Mouse (Mus musculus) c-Kit-positive CD71-positive TER-119-negative erythroid progenitor cells, embryonic 14.5 days (primary cell): Measurements from ENCODE around the gene Lactb.

ENCODE experiments used
- DNase-seq: peaks from one replicate; pipeline ENCODE4 v3.0.0-alpha.2; 2013; ENCODE audit warnings: low read depth

Lactb gene

DNA sequence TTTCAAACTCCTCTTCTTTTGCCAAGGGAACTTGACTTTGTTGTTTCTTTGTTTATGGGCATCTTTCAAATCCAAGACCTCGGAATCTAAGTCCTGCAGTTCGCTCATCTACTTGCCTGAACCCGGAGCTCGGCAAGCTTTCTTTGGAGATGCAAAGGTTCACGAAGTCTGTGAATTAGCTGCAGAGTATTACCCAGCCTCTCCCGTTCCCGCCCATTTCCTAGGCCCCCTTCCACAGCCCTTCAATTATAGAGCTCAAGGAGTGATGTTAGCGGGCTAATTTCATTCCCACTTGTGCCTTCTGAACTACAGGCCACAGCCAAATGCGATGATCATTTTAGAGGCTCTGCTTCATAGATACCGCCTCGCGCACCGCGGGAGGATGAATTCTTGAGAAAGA is 55.3 kb downstream of the Lactb start:
- no peak for DNase-seq

DNA sequence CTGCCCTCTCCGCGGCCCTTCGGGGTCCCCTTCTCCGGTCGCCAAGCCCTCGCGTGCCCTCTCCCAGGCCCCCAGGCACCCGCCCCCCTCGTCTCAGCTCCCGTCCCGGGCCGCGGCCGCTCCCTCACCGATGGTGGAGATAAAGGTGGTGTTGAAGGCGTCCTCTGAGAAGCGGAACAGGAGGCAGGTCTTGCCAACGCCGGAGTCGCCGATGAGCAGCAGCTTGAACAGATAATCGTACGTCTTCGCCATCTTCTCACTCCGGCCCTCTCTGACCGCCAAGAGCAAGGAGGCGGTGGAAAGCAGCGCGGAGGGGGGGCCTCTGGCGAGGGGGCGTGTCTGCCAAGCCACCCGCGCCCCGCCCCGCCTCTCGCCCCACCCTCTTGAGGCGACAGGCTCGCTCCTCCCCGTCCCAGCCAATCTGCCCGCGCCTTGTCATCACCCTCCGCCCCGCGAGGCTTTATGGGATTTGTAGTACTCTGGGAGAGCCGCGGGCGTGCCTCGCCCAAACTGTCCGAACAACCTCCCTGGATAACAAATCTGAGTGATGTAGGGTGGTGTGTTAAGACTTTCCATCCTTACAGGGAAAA is 55.8 kb downstream of the Lactb start, which contains the start of gene Rab8b:
TSS of gene Rab8b (minus strand) at position 306 of the 590 bp plus-strand sequence.
- peak; percentile 97 for DNase-seq

DNA sequence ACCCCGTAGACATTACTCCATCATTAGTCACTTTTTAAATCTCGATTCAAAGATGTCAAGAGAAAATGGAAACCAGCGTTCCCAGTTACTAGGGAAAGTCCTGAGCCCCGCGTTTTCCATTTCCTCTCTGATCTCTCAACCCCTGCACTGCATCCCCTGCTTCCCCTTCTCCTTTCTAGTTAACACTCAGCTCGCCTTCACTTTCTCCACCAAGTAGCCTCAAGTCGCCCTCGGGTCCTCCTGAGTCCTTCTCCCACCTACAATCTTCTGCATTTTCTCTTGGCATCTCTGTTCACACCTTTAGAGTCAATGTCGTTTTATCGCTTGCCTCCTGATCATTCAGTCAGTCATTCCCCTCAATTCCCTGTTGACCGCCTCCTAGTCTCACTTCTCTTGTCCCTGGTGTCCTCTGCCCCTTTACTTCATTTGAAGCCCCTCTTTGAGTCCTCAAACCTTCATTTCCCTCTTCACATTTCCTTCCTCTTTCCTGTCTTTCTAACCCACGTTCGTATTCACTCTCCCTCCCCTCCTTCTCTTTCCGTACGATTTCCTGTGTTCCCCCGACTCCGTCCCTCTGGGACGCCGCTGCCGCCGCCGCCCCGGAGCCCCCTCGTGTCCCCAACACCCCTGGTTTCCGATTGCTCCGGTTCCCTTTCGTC is 56.5 kb downstream of the Lactb start:
- no peak for DNase-seq

DNA sequence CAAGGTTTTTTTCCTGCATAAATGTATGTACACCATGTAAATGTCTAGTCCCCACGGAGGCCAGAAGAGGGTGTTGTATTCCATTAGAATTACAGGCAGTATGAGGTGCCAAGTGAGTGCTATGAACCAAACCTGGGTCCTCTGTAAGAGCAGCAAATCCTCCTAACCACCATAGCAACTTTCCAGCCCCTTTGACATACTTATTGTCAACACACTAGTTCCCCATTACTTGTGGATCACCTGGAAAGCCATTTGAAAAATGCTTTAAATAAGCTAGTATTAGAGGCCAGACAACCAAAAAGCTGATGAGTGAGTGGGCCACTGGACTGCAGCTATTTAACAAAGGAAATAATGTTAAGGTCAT is 57.4 kb downstream of the Lactb start:
- no peak for DNase-seq

DNA sequence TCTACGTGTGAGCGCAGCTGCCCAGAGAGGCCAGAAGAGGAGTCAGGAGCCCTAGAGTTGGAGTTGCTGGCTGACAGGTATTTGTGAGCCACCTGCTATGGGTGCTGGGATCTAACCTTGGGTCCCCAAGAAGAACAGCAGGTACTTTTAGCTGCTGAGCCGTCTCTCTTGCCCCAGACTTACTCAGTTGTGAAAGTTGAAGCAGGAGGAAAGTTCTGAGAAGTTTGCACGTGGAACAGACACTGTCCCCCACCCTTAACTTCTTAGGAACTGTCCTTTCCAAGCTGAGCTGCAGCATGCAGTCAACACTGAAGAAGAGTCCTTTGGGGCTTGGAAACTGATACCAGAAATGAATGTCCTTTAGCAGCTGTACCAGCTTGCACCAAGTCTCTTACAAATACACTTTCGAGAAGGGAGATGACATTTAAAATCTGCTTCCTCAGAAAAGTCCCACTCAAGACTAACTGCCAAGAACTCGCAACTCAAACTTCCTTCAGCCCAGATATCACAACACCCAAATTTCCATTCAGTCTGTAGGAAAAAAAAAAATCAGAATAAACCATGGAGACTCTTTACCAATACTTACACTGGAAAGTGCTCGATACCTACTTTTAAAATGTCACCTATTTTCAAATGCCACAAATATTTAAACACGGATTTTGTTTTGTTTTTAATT is 57.9 kb downstream of the Lactb start:
- peak; percentile 30 for DNase-seq

DNA sequence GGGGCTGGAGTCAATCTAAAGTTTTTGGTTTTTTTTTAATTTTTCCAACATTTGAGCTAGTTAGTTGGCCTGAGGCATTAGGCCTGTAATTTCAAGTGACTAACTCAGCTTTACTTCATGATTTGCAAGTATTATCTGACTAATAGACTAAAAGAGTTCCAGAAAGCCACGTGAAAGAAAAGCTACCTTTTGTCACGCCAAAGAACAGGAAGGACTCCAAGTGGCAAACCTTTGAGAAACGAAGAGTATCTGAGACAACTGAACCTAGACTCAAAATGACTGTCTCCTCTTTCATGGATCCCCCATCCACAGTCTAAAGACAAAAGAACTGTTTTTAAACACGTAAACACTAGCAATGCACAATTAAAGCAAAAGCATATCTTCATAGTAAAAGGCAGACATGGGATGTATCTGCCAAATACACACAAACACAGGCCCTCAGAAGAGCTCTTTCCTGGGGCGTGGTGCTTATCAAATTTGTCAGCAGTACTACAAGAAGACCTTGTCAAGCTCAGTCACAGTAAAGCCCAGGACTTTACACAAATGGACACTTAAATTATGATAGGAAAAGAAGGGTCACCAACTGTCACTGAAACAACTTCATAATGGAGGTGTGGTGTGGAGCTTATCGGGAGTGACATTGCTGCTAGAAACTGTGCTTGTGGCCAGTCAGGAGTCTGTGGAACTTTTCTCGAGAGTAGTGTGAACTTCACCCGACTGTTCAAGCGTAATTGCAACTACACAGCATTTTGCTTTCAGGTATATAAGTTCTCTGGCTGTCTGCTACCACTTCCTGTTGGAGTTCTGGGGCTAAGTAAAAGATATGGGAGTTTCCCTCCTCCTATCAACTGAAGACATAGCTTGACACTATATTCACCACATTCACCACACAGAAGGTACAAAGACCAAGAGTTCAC is 59.2 kb downstream of the Lactb start:
- peak; percentile 78 for DNase-seq

DNA sequence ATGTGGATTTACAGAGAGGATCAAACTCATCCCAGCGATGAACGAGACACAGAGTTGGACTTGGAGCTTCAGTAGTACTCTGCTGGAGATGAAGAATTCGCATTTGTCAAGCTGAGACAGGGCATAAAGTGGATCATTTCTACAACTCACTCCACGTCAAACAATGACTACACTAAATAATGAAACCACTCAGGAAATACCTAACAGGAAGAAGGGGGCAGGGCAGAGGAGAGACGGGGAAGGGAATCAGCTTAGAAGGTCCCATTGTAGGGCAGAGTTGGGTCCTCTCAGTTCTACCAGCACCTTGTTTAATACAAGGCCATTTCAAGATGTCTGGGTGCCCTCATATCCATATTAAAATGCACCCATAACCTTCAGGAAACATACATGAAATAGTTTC is 59.9 kb downstream of the Lactb start:
- no peak for DNase-seq

DNA sequence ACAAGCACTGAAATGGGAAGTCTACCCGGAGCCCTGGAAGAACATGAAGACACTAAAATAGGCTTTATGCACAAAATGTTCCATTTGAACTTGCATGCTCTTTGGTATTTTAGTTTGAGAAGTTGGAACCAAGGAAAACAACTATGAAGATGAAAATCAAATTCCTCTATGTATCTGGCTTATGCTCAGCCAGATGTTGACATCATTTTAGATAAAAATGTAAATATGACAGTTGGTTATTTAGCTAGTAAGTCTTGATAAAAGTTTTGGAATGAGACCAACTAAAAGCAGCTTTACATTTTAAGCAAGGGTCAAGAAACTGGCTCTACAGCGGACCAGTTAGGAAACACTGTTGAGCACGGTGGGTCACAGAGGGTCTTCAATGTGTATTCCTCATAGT is 60.7 kb downstream of the Lactb start:
- no peak for DNase-seq

DNA sequence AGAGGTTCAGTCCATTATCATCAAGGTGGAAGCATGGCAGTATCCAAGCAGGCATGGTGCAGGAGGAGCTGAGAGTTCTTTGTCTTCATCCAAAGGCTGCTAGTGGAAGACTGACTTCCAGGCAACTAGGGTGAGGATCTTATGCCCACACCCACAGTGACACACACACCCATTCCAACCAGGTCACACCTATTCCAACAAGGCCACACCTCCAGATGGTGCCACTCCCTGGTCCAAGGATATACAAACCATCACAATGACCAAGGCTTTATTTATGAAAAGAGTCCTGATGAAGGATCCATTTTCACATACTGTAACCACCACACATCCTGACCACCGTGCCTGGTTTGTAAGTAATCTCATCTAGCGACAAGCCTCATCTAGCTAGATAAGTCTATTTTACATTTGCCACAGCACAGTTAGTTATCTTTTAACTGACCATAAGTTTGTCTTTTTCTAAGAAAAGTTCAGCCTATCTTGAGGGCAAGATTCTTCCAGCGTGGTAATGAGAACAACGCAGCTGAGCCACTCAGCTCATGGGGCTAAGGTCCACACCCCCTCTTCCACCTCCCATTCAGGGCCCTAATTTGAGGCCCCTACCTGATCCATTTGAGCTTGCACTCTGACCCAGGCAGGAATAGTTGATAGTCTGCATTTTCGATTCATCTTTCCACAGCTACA is 61.9 kb downstream of the Lactb start:
- peak; percentile 21 for DNase-seq

DNA sequence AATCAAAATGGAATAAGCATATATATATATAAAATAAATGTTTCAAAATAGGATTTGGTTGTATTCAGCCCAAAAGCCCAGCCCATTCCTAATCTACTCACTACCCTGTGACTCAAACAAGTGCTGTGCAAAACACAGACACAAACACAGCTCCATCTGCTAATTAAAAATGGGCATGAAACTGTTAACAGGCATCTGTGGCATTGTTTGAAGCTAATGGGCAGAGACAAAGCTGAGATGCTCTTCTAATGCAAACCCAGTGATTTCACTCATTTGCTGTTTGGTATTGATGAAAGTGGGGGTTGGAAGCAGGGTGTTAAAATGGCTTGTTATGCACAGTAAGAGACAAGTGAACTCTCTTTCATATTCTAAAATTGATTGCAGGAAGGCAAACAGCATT is 63.0 kb downstream of the Lactb start:
- DNase-seq, result no peak

DNA sequence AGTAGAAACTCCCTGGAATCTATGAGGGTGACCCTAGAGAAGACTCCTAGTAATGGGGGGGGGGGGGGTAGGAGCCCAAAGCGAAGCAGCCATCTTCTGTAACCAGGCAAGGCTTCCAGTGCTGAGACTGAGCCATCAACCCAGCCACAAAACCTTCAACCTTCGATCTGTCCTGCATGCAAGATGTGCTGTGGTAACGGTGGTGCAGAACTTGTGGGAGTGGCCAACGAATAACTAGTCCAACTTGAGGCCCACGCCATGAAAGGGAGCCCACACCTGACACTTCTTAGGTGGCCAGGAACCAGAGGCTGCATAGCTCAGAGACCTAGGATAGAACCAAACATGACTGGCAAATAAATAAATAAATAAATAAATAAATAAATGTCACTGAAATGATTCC is 64.6 kb downstream of the Lactb start:
- DNase-seq, result no peak

DNA sequence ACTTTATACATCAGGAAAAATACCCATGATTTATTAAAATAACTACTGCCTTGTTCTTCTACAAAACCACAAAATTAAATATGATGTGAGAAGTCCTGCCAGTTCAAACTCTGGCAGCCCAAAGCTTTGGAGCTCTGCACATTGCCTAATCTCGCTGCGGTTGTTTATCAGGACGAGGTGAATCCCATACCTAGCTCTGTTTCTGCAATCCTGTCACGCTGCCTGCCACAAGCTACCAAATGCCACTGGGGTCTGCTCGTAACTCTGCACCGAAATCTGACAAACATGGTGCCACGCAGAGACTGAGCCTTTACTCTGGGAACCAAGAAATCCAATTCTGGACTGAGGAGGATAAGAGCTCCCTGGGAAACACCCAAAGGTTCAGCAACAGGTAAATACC is 65.4 kb downstream of the Lactb start:
- no peak for DNase-seq

DNA sequence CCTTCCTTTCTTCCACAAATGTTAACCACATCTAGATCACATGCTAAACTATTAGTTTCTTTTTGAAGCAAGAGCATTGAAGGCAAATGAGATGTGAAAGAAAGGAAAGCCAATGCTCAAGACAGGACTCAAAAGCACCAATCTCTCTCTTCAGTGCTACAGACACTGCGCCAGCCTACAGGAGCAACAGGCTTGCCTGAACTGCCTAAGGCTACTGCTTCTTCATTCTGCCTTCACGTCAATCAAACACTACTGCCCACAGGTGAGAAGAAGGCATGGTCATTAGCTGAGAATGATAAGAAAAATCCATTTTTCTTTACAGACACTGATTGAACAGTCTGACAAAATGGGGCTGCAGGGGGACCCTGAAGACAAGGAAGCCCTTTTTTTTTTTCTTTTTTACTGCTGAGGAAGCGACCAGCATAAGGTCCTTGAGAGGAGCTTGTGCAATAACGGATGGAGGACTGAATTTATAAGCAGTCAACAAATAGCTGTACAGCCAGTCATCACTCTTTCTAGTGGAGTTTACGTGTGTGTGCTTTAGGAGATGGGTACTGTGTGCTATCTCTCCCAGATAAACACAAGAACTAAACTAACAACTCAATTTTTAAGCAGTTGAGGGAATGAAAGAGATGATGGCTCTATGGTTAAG is 67.4 kb downstream of the Lactb start:
- no peak for DNase-seq

DNA sequence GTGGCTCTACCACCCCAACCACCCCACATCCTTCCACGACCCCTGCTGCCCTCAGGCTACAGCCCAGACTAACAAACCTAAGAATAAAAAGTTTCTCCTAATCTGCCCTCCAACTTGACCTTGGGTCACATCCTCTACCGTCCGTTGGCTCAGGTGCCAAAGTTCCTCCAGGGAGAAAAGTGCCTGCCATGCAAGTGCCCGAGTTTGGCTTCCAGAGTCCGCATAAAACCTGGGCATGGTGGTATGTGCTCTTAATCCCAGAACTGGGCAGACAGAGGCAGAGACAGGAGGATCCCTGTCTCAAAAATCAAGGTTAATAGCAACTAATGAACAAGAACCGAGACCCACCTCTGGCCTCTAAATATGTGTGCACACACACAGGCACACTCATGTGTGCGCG is 68.2 kb downstream of the Lactb start:
- no peak for DNase-seq

DNA sequence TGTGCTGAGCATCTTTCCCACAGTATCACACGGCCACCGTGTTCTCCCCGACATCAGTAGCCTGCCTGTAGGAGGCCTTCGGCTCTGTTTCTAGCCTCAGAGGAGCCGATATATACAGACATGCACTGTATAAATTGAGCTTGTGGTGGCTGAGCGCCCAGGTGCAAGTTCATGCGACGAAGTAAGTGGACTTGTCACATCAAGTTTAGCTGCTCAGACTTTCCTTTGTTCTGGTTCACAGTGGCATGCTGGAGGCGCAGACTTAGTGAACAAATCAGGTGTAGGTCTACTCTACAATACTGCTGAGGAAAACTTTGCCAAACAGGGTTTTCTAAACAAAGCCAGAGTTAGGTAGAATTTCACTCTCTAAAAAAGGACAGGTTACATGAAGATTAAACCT is 69.3 kb downstream of the Lactb start:
- no peak for DNase-seq
